Comparison of ENCODE assay signal across 10 mouse cellular contexts in the genomic region with DNA sequence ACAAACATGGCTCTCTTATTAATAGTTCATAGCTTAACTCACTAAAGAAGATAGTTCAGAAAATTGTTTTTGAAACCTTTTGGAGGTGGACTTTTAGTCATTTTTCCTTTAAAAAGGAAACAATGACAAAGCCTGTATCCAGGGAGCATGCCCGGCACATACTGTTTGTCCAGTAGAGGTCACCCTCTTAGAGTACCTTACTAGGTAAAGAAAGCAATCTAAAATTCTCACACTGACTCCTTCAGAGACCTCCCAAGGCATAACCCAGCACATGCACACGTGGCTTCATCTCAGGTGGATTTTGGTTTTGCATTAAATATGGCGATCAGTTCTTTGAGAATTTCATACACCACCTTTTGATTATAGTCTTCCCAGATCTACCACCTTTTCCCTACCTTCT. TPM values are rescaled to one million over a fixed set of nuclear protein-coding genes. Genes with fewer than 3 reads are reported as not detected.
DNase-seq lines count a peak whose midpoint lies in the region; ATAC-seq and TF ChIP-seq lines count a peak whose summit lies in the region.
"Had no signal": no experiment of that assay in that cellular context is flagged by ENCODE, and none has a peak within 500 bp of the region (broad histone marks: within the 10 kb centered on the region; RNA-seq: fewer than 3 reads in every experiment).

No protein-coding gene starts in this region.

- H3K36me3 ChIP-seq in midbrain, embryonic 13.5 days, result peaks cover 6% of the 10 kb centered on the region; the same call in 1 of the 2 replicates
- peaks cover 10% of the 10 kb centered on the region for H3K36me3 ChIP-seq in neural tube, embryonic 15.5 days
- H3K36me3 ChIP-seq: embryonic facial prominence, embryonic 15.5 days had no signal

- CTCF ChIA-PET in Patski (lab: Charles Lee), result interaction anchor here (0.7 to 1.9 kb wide), 9 partner anchors 10 to 259 kb away, joined by 3 to 7 read pairs (median 4); no protein-coding TSS in a partner anchor

- WGBS in midbrain, embryonic 13.5 days, result 48% methylated on average over 3 of the region's 3 CpGs
- 55% methylated on average over 3 of the region's 3 CpGs for WGBS in neural tube, embryonic 15.5 days

- H3K27me3 ChIP-seq in Patski, result no peaks in the 10 kb centered on the region
- H3K27me3 ChIP-seq in midbrain, embryonic 13.5 days, result no peaks in the 10 kb centered on the region
- no peaks in the 10 kb centered on the region for H3K27me3 ChIP-seq in neural tube, embryonic 15.5 days (replicated peaks)
- H3K27me3 ChIP-seq: embryonic facial prominence, embryonic 15.5 days had no signal

- no peak overlapping the region for H3K27ac ChIP-seq in left cerebral cortex, adult 2 months
- H3K27ac ChIP-seq in midbrain, embryonic 13.5 days, result no peak overlapping the region
- no peak overlapping the region for H3K27ac ChIP-seq in neural tube, embryonic 15.5 days (replicated peaks)
- H3K27ac ChIP-seq: embryonic facial prominence, embryonic 15.5 days had no signal

- peak; percentile 69 for ATAC-seq in frontal cortex, adult (ENCODE audit: low TSS enrichment)
- peak; percentile 76 for ATAC-seq in Patski
- peak; percentile 75 for ATAC-seq in midbrain, embryonic 13.5 days
- no peak for ATAC-seq in neural tube, embryonic 15.5 days (ENCODE audit: low FRiP score)
- no peak for ATAC-seq in erythroblast, adult 5-6 weeks (replicated peaks; ENCODE audit: low FRiP score, poor library complexity, severe bottlenecking)

- H3K4me1 ChIP-seq in midbrain, embryonic 13.5 days (replicated peaks), result no peaks in the 10 kb centered on the region
- H3K4me1 ChIP-seq in neural tube, embryonic 15.5 days, result no peaks in the 10 kb centered on the region
- H3K4me1 ChIP-seq: embryonic facial prominence, embryonic 15.5 days had no signal

- H3K9me3 ChIP-seq in midbrain, embryonic 13.5 days, result no peaks in the 10 kb centered on the region
- H3K9me3 ChIP-seq in neural tube, embryonic 15.5 days (replicated peaks), result no peaks in the 10 kb centered on the region
- H3K9me3 ChIP-seq: embryonic facial prominence, embryonic 15.5 days had no signal

- H3K4me2 ChIP-seq in midbrain, embryonic 13.5 days (replicated peaks), result no peak overlapping the region
- H3K4me2 ChIP-seq in neural tube, embryonic 15.5 days, result no peak overlapping the region
- H3K4me2 ChIP-seq: embryonic facial prominence, embryonic 15.5 days had no signal

- no peak overlapping the region for H3K4me3 ChIP-seq in left cerebral cortex, adult 2 months
- H3K4me3 ChIP-seq in midbrain, embryonic 13.5 days (replicated peaks), result no peak overlapping the region
- H3K4me3 ChIP-seq in neural tube, embryonic 15.5 days (replicated peaks), result no peak overlapping the region
- H3K4me3 ChIP-seq: embryonic facial prominence, embryonic 15.5 days had no signal

- POLR2A ChIA-PET in Patski (lab: Charles Lee), result no interaction called here

- H3K9ac ChIP-seq in midbrain, embryonic 13.5 days (replicated peaks), result no peak overlapping the region
- no peak overlapping the region for H3K9ac ChIP-seq in neural tube, embryonic 15.5 days (replicated peaks)
- H3K9ac ChIP-seq: embryonic facial prominence, embryonic 15.5 days had no signal

- in situ Hi-C loops in Patski (cut with MboI; ENCODE audit: low pct_unique_long_range_greater_than_20kb), result loop anchor here (10.0 kb wide), 1 partner anchor 253 kb away; no protein-coding TSS in a partner anchor

- DNase-seq in frontal cortex, adult 2 months (ENCODE audit: extremely low spot score in 1 of 2, low spot score in 1 of 2), result no peak
- no peak for DNase-seq in left cerebral cortex, adult 2 months (ENCODE audit: extremely low spot score in 1 of 2, low spot score in 2 of 2)
- DNase-seq in left cerebral cortex, postnatal 25 days (ENCODE audit: low spot score in 2 of 2), result no peak
- no peak for DNase-seq in Patski (ENCODE audit: low read depth, low spot score)
- DNase-seq: thymus, adult 2 months had no signal

- TF ChIP-seq CTCF in left cerebral cortex, adult 2 months (IDR thresholded peaks at IDR 0.05), result peak; percentile 51
- TF ChIP-seq CTCF in Patski (IDR thresholded peaks at IDR 0.05), result peak; percentile 65

- intact Hi-C loops in left cerebral cortex, adult 2 months (cut with DNase I), result no loop called here
- intact Hi-C loops in left cerebral cortex, postnatal 25 days (cut with DNase I), result no loop called here

RNA-seq across cellular contexts. Expression of a gene that starts 14.7 kb away (rescaled TPM):
- polyA plus RNA-seq in frontal cortex, adult 2 months (2012; rRNA removed), result 326 and 348 TPM in 2 replicates
- 100 to 1,000 TPM; 337 to 344 TPM for total RNA-seq in left cerebral cortex, adult 2 months (2021)
- 100 to 1,000 TPM; 306 to 357 TPM for total RNA-seq in left cerebral cortex, postnatal 25 days (2021)
- not detected for polyA plus RNA-seq in Patski (2021)
- polyA plus RNA-seq in midbrain, embryonic 13.5 days (2015; fragmentation: Nextera tagmentation; extraction: Ambion mirVana), result 135 and 148 TPM in 2 replicates
- 485 and 560 TPM in 2 replicates for polyA plus RNA-seq in neural tube, embryonic 15.5 days (2015; fragmentation: Nextera tagmentation; extraction: Ambion mirVana)
- not detected in 2 replicates for total RNA-seq in erythroblast, adult 5-6 weeks (2015; ENCODE audit: low replicate concordance)
- total RNA-seq in erythroblast, adult 5-6 weeks (2017; ENCODE audit: low replicate concordance), result not detected in 2 replicates

Comparison
In these comparisons a context has a peak if more than half of its experiments do, and no peak if none do; other contexts are left out.
1. ATAC-seq: peak in frontal cortex, adult (single experiment), Patski (single experiment) and midbrain, embryonic 13.5 days (single experiment); none in neural tube, embryonic 15.5 days (single experiment) and erythroblast, adult 5-6 weeks (single experiment).
2. RNA of a gene that starts 14.7 kb away (polyA plus RNA-seq): 485 to 560 TPM in neural tube, embryonic 15.5 days, 326 to 348 TPM in frontal cortex, adult 2 months and 135 to 148 TPM in midbrain, embryonic 13.5 days; not detected in Patski (single experiment); every median in the first group is over 100 times any median in the second.